Mouse (Mus musculus) layer of hippocampus, adult 2 months (tissue): ENCODE measurements around the gene Tbx10. TPM values are rescaled to one million over a fixed set of nuclear protein-coding genes. Genes with fewer than 3 reads are reported as not detected.

Experiments
- DNase-seq, 2 experiments: peaks; one replicate each; pipeline ENCODE4 v3.0.0; 2022; ENCODE audit warnings: low spot score in 2 of 2
- H3K27ac ChIP-seq: fragments of 200-600 bp; 2 replicates; pipeline ENCODE4 v1.8.1; 2022
- H3K4me3 ChIP-seq: fragments of 200-600 bp; 2 replicates; pipeline ENCODE4 v1.8.1; 2022; ENCODE audit warnings: mild to moderate bottlenecking
- CTCF ChIP-seq: fragments of 200-600 bp; conservative IDR thresholded peaks from 2 replicates; pipeline ENCODE4 v1.8.1; 2022; ENCODE audit warnings: antibody characterized with exemption, mild to moderate bottlenecking, moderate library complexity
- total RNA-seq, 2 experiments: library from RNA; stranded (reverse); gene quantifications; 2 replicates each; pipeline ENCODE4 v1.2.3; 2021

The Tbx10 gene
- total RNA-seq, 2 experiments from 2014 or later: not detected

DNA sequence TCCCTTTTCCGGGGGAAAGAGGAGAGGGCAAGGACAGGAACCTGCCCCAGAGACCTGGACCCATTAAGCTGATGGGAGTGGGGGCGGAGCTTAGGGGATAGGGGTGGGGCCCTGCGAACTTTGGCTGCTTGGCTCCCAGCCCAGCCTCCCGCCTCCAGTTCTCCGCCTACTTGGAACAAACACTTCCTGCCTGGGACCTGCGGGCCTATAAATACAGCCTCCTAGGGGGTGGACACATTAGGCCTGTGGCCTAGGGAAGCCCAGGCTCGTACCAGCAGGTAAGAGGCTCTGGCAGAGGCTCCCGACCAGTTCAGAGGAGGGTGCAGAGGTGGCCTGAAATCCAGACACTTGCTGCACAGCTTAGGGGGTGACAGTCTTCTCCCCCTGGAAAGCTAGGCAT lies 6.2 kb upstream of the Tbx10 start, which contains the start of gene Acy3:
Acy3 (plus strand) TSS at position 237 of the 400 bp plus-strand sequence.
- peak within 1 kb of the TSS; percentile 67; the same call in 1 of the 2 replicates for H3K27ac ChIP-seq
- H3K4me3 ChIP-seq: no peak within 1 kb of the TSS
- peak; percentile 40 to 52 for DNase-seq
- TF ChIP-seq CTCF: no peak

DNA sequence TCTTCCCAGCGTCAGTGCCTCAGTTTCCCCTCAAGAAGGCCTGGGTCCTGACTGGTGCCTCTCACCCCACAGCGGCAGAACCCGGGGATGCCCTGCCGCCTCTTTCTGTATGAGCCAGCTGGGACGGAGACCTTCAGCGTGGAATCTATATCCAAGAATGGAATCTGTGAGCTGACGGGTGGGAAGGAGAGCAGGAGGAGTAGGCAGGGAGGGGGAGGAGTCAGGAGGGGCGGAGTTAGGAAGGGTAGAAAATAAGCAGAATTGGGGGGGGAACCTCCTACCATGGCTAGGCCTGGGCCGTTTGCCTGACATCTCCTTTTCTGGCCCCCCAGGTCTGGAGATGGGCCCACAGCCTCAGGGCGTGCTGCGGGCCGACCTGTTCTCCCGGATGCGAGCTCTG lies 4.5 kb upstream of the Tbx10 start:
- no peak overlapping the region for H3K4me3 ChIP-seq
- TF ChIP-seq CTCF: no peak
- DNase-seq: no peak
- no peak overlapping the region for H3K27ac ChIP-seq

DNA sequence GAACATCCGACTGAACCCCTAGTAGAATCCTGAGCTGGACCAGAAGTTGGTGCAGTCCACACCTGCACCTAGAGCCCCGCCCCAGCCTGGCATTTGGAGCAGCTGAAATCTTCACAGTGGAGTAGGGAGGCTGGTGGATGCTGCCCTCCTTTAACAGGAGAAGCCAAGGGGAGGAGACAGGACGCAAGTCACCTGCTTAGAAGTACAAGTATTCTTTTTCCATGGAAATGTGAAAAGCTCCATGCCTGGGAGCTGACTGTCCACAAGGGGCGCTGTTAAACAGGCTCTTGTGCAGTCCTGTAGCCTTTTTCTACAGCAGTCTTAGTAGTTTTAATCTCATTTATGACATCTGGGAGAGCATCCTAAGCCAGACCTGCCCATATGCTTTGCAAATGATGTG lies 3.8 kb upstream of the Tbx10 start:
- Histone ChIP-seq H3K4me3 (no peak overlapping the region), H3K27ac (no peak overlapping the region)
- DNase-seq: no peak
- peak; percentile 45 for TF ChIP-seq CTCF

DNA sequence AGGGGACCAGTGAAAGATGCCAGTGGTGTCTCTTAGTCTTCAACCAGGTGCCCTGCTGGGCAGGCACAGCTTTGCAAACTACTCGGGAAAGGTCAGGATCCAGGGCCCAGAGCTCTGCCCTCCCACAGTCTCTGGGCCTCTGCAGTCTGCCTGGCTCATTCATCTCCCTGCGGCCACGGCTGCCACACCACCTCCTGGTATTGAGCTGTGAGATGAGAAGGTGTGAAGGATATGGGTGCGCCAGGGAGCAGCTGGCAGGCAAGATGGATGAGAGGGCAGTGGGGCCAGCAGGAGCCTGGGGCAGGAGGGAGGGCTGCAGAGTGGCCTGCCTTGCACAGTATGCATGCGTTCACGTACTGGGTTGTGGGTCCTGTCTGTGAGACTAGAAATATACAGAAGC lies 1.7 kb upstream of the Tbx10 start:
- Histone ChIP-seq H3K27ac (no peak overlapping the region), H3K4me3 (no peak overlapping the region)
- TF ChIP-seq CTCF: no peak
- DNase-seq: no peak

DNA sequence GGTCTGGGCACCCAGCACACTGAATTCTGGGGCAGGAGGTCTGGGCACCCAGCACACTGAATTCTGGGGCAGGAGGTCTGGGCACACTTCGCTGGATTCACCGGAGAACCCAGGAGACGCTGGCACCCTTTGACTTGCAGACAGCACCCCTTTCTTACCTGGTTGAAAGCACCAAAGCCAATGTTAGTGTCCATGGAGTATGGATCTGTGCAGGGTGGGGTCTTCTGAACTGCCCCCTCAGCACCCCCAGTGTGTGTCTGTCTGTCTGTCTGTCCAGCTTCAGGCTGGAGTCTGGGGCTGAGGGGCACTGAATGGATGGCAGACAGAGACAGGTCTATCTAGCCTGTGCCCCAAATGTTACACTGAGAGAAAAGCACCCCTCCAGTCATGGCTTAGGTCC lies 990 bp upstream of the Tbx10 start:
- no peak for TF ChIP-seq CTCF
- H3K27ac ChIP-seq: no peak overlapping the region
- DNase-seq: no peak
- no peak overlapping the region for H3K4me3 ChIP-seq

DNA sequence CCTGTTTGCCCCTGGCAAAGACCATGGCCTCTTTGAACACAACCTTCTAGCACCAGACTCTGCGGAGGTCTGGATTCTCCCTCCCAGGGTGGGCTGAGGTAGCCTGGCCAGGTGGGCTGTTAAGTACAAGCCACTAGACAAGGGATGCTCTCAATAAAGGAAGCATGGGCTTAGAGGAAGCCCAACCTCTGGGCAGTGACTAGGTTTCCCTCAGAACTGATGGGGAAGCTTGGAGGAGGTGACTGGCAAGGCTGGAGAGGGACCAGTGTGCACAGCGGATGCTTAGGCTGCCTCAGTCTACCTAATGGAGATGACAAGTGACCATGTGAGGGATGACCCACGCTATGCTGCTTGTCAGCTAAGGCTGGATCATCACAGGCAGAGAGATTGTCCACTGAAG lies 586 bp upstream of the Tbx10 start:
- TF ChIP-seq CTCF: no peak
- no peak overlapping the region for H3K27ac ChIP-seq
- no peak for DNase-seq
- H3K4me3 ChIP-seq: no peak overlapping the region

DNA sequence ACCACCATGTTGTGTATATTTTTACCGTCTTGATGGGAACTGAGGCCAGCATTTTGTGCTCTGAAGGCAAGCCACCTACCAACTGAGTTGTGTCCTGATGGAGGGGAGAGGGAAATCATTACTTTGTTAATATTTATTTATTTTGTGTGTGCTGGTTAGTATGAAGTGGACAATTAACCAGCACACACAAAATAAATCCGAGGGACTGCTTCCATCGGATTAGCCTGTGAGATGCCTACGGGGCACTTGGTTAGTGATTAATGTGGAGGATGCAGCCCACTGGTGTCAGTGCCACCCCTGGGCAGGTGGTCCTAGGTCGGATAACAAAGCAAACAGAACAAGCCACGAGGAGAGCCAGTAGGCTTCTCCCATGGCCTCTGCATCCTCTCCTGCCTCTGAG lies 2.4 kb downstream of the Tbx10 start:
- no peak for DNase-seq
- Histone ChIP-seq H3K4me3 (no peak overlapping the region), H3K27ac (no peak overlapping the region)
- no peak for TF ChIP-seq CTCF

DNA sequence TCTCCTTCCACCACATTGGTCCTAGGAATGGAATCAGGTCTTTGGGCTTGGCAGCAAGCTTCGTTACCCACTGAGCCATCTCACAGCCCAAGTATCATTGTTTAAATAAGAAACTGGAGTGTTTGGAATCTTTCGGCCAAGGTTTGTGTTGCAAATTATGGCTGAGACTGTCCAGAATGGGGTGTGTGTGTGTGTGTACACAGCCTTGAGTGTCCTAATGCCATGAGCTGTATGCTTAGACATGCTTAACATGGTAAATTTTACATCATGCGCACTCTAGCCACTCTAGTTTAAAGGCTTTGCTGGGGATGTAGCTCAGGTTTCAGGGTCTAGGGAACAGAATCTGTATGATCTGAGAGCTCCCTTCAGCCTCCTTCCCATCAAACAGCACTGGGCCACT lies 3.0 kb downstream of the Tbx10 start:
- no peak overlapping the region for H3K27ac ChIP-seq
- no peak overlapping the region for H3K4me3 ChIP-seq
- no peak for DNase-seq
- TF ChIP-seq CTCF: no peak

DNA sequence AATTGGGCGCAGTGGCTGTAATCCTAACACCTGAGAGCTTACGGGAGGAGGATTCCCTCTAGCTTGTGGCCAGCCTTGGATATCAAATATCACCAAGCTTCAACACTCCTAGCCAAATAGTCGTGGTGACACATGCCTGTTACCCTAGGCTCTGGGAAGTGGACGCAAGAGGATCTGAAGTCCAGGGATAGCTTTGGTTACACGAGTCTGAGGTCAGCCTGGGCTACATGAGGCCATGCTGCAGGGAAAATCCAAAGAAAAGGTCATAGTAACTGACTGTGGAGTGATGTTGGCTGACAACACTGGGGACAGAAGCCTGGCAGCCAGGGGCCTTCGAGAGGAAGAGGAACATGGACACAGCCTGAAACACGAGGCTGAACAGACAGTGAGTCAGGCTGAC lies 3.6 kb downstream of the Tbx10 start:
- H3K4me3 ChIP-seq: no peak overlapping the region
- no peak for TF ChIP-seq CTCF
- H3K27ac ChIP-seq: no peak overlapping the region
- no peak for DNase-seq

DNA sequence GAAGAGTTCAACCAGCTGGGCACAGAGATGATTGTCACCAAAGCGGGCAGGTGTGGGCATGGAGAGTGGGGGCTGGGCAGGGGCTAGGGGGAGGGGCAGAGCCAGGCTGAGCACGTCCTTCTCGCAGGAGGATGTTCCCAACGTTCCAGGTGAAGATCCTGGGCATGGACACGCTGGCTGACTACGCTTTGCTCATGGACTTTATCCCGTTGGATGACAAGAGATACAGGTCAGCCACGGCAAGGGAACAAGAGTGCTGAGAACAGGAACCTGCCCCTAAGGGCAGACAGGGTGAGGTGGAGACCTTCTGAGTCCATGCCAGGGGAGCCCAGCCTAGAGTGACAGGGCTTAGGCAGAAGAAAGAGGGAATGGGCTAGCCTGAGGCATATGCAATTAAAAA lies 4.2 kb downstream of the Tbx10 start:
- TF ChIP-seq CTCF: no peak
- Histone ChIP-seq H3K4me3 (no peak overlapping the region), H3K27ac (no peak overlapping the region)
- DNase-seq: no peak

DNA sequence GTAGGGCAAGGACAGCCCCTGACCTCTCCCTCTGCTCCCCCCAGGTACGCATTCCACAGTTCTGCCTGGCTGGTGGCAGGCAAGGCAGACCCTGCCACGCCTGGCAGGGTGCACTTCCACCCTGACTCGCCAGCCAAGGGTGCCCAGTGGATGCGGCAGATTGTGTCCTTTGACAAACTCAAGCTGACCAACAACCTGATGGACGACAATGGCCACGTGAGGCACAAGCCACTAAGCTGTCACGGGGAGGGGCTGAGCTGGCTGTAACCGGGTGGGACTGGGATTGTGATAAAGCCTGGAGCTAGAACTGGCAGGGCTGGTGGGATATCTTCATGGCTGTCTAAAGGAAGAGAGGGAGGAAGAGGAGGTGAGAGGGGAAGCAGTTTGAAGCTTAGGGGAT lies 4.7 kb downstream of the Tbx10 start:
- TF ChIP-seq CTCF: no peak
- Histone ChIP-seq H3K27ac (no peak overlapping the region), H3K4me3 (no peak overlapping the region)
- no peak for DNase-seq

DNA sequence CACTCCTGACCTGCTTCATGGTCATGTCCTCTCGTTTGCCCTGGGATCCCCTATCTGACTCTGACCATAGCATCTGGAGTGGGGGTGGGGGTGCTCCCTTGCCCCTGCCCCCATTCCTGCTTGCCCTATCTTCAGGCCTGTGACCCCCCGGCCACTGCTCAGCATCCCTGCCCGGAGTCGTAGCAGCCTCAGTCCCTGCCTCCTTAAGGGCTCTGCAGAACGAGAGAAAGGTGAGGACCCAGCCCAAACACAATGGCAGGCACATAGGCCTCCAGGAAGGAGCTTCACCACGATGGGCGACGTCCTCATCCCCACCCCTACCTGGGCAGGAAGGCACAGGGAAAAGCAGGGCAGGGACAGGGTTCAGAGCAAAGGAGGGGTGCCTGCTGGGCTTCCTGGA lies 5.8 kb downstream of the Tbx10 start:
- Histone ChIP-seq H3K4me3 (no peak overlapping the region), H3K27ac (no peak overlapping the region)
- no peak for TF ChIP-seq CTCF
- no peak for DNase-seq

DNA sequence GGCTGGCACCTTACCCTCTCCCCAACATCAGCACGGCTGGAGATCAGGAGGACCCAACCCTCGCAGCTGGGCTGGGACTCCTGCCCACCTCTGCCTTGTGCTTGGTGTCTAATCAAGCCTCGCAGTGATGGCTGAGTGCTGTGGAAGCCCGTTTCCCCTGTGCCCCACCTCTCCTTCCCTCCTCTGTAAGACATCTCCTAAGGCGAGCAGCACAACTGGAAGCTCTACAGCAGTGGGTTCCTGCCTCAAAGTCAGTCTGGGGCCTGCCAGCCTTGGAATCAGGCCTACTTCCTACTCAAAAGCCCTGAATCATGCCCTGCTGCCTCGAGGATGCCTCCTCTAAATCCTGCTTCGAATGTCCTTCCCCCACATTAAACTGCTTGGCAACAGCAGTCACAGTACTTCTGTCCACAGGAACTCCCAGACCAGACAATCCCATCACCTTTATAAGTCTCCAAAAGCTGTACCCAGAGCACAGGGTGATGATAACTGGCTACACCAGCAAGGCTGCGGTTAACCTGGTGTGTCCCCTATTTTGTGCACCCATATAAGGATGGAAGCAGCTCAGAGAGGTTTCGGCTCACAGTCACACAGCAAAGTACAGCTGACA lies 6.7 kb downstream of the Tbx10 start:
- no peak overlapping the region; the same call in 1 of the 2 replicates for H3K27ac ChIP-seq
- TF ChIP-seq CTCF: no peak
- DNase-seq: no peak
- H3K4me3 ChIP-seq: no peak overlapping the region; the same call in 1 of the 2 replicates

DNA sequence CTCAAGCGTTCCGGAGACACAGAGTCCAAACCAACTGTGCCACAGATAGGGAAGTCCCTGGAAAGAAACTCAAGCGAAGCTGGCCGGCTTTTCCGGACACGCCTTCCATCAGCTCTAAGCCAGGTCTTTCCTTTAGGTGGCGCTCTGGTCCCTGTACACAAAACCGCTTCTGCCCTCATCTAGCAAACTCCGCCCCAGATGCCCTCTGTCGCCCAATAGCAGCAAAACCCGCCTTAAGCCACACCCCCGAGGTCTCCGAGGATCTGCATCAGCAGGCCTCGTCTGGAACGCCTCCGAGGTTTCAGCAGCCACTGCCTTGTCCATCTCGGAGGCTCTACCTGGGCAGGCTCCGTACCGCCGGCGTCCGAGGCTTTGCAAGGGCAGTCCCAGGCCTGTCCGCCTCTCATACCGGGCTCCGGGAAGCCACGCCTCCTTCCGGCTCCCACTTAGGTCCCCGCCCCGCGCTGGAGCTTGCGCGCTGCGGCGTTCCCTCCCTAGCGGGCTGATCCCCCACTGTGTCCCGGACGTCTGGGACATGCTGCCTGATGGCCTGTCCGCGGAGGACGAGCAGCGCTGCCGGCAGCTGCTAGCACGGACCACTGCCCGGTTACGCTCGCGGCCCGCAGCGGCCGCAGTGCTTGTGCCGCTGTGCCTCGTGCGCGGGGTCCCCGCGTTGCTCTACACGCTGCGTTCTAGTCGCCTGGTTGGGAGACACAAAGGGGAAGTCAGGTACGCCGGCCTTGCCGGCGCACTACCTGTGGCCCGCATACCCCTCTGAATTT lies 7.8 kb downstream of the Tbx10 start, which contains the start of the genes Nudt8 and Gm49405:
Nudt8 (plus strand) TSS at position 462 of the 782 bp plus-strand sequence.
Gm49405 (plus strand) TSS at position 508 of the 782 bp plus-strand sequence.
- H3K4me3 ChIP-seq: peak within 1 kb of the TSS; percentile 75
- peak; percentile 86 for TF ChIP-seq CTCF
- peak; percentile 92 to 95 for DNase-seq
- H3K27ac ChIP-seq: peak within 1 kb of the TSS; percentile 96
